Mouse (Mus musculus) liver, embryonic 12.5 days (tissue): Measurements from ENCODE around the gene Gen1. TPM values are rescaled to one million over a fixed set of nuclear protein-coding genes. Genes with fewer than 3 reads are reported as not detected.

Experiments used
- ATAC-seq: fragments of 200-750 bp; cut with Nextera tagmentation; 2 replicates; pipeline ENCODE4 v1.8.0; 2017; ENCODE audit warnings: moderate number of reproducible peaks, mild to moderate bottlenecking, moderate library complexity
- H3K27ac ChIP-seq: fragments of 300-500 bp; sonication (generic); 2 replicates; pipeline ENCODE4 v1.5.1; 2016; ENCODE audit warnings: mild to moderate bottlenecking
- H3K27me3 ChIP-seq: fragments of 300-500 bp; sonication (generic); replicated peaks from 2 replicates; pipeline ENCODE4 v1.6.1; 2016; ENCODE audit warnings: mild to moderate bottlenecking, moderate library complexity
- H3K36me3 ChIP-seq: fragments of 300-500 bp; sonication (generic); 2 replicates; pipeline ENCODE4 v1.6.1; 2016; ENCODE audit warnings: mild to moderate bottlenecking, moderate library complexity
- H3K4me1 ChIP-seq: fragments of 300-500 bp; sonication (generic); 2 replicates; pipeline ENCODE4 v1.6.1; 2016
- H3K4me2 ChIP-seq: fragments of 300-500 bp; sonication (generic); 2 replicates; pipeline ENCODE4 v1.6.1; 2016; ENCODE audit warnings: mild to moderate bottlenecking, moderate library complexity
- H3K4me3 ChIP-seq: fragments of 300-500 bp; sonication (generic); 2 replicates; pipeline ENCODE4 v1.5.1; 2016; ENCODE audit warnings: mild to moderate bottlenecking, moderate library complexity
- H3K9ac ChIP-seq: fragments of 300-500 bp; sonication (generic); 2 replicates; pipeline ENCODE4 v1.6.1; 2016; ENCODE audit warnings: mild to moderate bottlenecking, moderate library complexity
- H3K9me3 ChIP-seq: fragments of 300-500 bp; sonication (generic); replicated peaks from 2 replicates; pipeline ENCODE4 v1.6.1; 2016; ENCODE audit warnings: mild to moderate bottlenecking, moderate library complexity
- WGBS: fragments of 180-500 bp; shearing (Covaris S2); methylation state at CpG from one replicate; pipeline ENCODE4 v1.1.7; 2016; ENCODE audit not compliant: insufficient replicate concordance; 5-methylcytosine and 5-hydroxymethylcytosine counted together
- polyA plus RNA-seq: library from polyadenylated mRNA; unstranded; fragments of >200 nt; fragmentation: Nextera tagmentation; extraction: Ambion mirVana; gene quantifications from 2 replicates; pipeline ENCODE4 v1.2.1, GENCODE M21; 2016

The Gen1 gene
- polyA plus RNA-seq, 1 experiment from 2014 or later, result 16.2 TPM

GRCm38 (mm10) chr12:11267030-11267429 lies 1.4 kb upstream of the Gen1 start:
- peak overlapping the region; percentile 96 for H3K9ac ChIP-seq
- peaks cover 10% of the 10 kb centered on the region for H3K36me3 ChIP-seq
- H3K4me3 ChIP-seq, result peak overlapping the region; percentile 89
- 6% methylated on average over 4 of the region's 4 CpGs for WGBS
- no peaks in the 10 kb centered on the region for H3K9me3 ChIP-seq
- peak overlapping the region; percentile 90 for H3K4me2 ChIP-seq
- H3K27ac ChIP-seq, result peak overlapping the region; percentile 95; the same call in 1 of the 2 replicates
- no peaks in the 10 kb centered on the region for H3K27me3 ChIP-seq
- peaks cover 38% of the 10 kb centered on the region for H3K4me1 ChIP-seq
- no peak for ATAC-seq

GRCm38 (mm10) chr12:11266282-11266985 lies 833 bp upstream of the Gen1 start:
- Histone ChIP-seq H3K27ac (peak overlapping the region; percentile 95), H3K27me3 (no peaks in the 10 kb centered on the region), H3K9me3 (no peaks in the 10 kb centered on the region), H3K4me2 (peak overlapping the region; percentile 90), H3K4me1 (peaks cover 38% of the 10 kb centered on the region), H3K36me3 (peaks cover 7% of the 10 kb centered on the region), H3K4me3 (peak overlapping the region; percentile 89), H3K9ac (peak overlapping the region; percentile 96)
- 2% methylated on average over 48 of the region's 51 CpGs for WGBS
- ATAC-seq, result peak; percentile 61

GRCm38 (mm10) chr12:11264895-11265294 lies 706 bp downstream of the Gen1 start:
- Histone ChIP-seq H3K9ac (peak overlapping the region; percentile 96), H3K27me3 (no peaks in the 10 kb centered on the region), H3K4me1 (peaks cover 38% of the 10 kb centered on the region), H3K36me3 (peaks cover 12% of the 10 kb centered on the region), H3K4me3 (peak overlapping the region; percentile 89), H3K9me3 (no peaks in the 10 kb centered on the region), H3K4me2 (peak overlapping the region; percentile 90), H3K27ac (peak overlapping the region; percentile 95)
- ATAC-seq, result no peak
- 2% methylated on average over 13 of the region's 13 CpGs for WGBS

- no peak overlapping the region for H3K9ac ChIP-seq
- H3K9me3 ChIP-seq, result no peaks in the 10 kb centered on the region
- no peak for ATAC-seq
- H3K27me3 ChIP-seq, result no peaks in the 10 kb centered on the region
- H3K27ac ChIP-seq, result no peak overlapping the region
- H3K4me1 ChIP-seq, result no peaks in the 10 kb centered on the region
- H3K4me2 ChIP-seq, result no peak overlapping the region
- H3K36me3 ChIP-seq, result peaks cover 70% of the 10 kb centered on the region
- WGBS, result 87% methylated on average over 3 of the region's 3 CpGs
- H3K4me3 ChIP-seq, result no peak overlapping the region
Measured at GRCm38 (mm10) chr12:11250322-11250721, 15.3 kb downstream of the Gen1 start.

- Histone ChIP-seq H3K4me2 (no peak overlapping the region), H3K27ac (no peak overlapping the region), H3K9me3 (no peaks in the 10 kb centered on the region), H3K4me3 (no peak overlapping the region), H3K9ac (no peak overlapping the region), H3K27me3 (no peaks in the 10 kb centered on the region), H3K4me1 (no peaks in the 10 kb centered on the region), H3K36me3 (peaks cover 73% of the 10 kb centered on the region)
- WGBS, result 95% methylated on average over 1 of the region's 1 CpGs
- ATAC-seq, result no peak
Measured at GRCm38 (mm10) chr12:11247460-11247859, 18.1 kb downstream of the Gen1 start.

GRCm38 (mm10) chr12:11235996-11236395 lies 29.6 kb downstream of the Gen1 start:
- 39% methylated on average over 2 of the region's 2 CpGs for WGBS
- H3K9me3 ChIP-seq, result no peaks in the 10 kb centered on the region
- no peak overlapping the region for H3K9ac ChIP-seq
- peaks cover 6% of the 10 kb centered on the region for H3K36me3 ChIP-seq
- no peaks in the 10 kb centered on the region for H3K4me1 ChIP-seq
- no peak for ATAC-seq
- no peak overlapping the region for H3K4me2 ChIP-seq
- H3K4me3 ChIP-seq, result no peak overlapping the region
- H3K27ac ChIP-seq, result no peak overlapping the region
- H3K27me3 ChIP-seq, result no peaks in the 10 kb centered on the region

- H3K36me3 ChIP-seq, result no peaks in the 10 kb centered on the region
- no peaks in the 10 kb centered on the region for H3K9me3 ChIP-seq
- no peak for ATAC-seq
- H3K27me3 ChIP-seq, result no peaks in the 10 kb centered on the region; the same call in 1 of the 2 replicates
- 32% methylated on average over 2 of the region's 2 CpGs for WGBS
- H3K4me2 ChIP-seq, result no peak overlapping the region
- no peak overlapping the region for H3K4me3 ChIP-seq
- H3K9ac ChIP-seq, result no peak overlapping the region
- H3K4me1 ChIP-seq, result no peaks in the 10 kb centered on the region
- H3K27ac ChIP-seq, result no peak overlapping the region
Measured at GRCm38 (mm10) chr12:11230267-11230666, 35.3 kb downstream of the Gen1 start.

GRCm38 (mm10) chr12:11226529-11227268 lies 38.9 kb downstream of the Gen1 start:
- ATAC-seq, result no peak
- H3K9ac ChIP-seq, result no peak overlapping the region
- no peak overlapping the region for H3K4me2 ChIP-seq
- H3K27me3 ChIP-seq, result no peaks in the 10 kb centered on the region; the same call in 1 of the 2 replicates
- no peaks in the 10 kb centered on the region for H3K9me3 ChIP-seq
- H3K36me3 ChIP-seq, result no peaks in the 10 kb centered on the region
- H3K4me3 ChIP-seq, result no peak overlapping the region
- WGBS, result 48% methylated on average over 5 of the region's 5 CpGs
- no peaks in the 10 kb centered on the region for H3K4me1 ChIP-seq
- no peak overlapping the region for H3K27ac ChIP-seq

GRCm38 (mm10) chr12:11226123-11226522 lies 39.5 kb downstream of the Gen1 start:
- no peaks in the 10 kb centered on the region for H3K36me3 ChIP-seq

GRCm38 (mm10) chr12:11224722-11225121 lies 40.9 kb downstream of the Gen1 start:
- ATAC-seq, result no peak
- WGBS, result 27% methylated on average over 5 of the region's 5 CpGs
- no peak overlapping the region for H3K27ac ChIP-seq
- H3K4me2 ChIP-seq, result no peak overlapping the region
- H3K9me3 ChIP-seq, result no peaks in the 10 kb centered on the region
- H3K4me3 ChIP-seq, result no peak overlapping the region
- H3K36me3 ChIP-seq, result no peaks in the 10 kb centered on the region
- H3K27me3 ChIP-seq, result no peaks in the 10 kb centered on the region; the same call in 1 of the 2 replicates
- H3K9ac ChIP-seq, result no peak overlapping the region
- no peaks in the 10 kb centered on the region for H3K4me1 ChIP-seq

More at GRCm38 (mm10) chr12:11226123-11226522, 39.5 kb downstream of the Gen1 start:
- 13% methylated on average over 1 of the region's 1 CpGs for WGBS
- H3K27me3 ChIP-seq, result no peaks in the 10 kb centered on the region; the same call in 1 of the 2 replicates
- no peak overlapping the region for H3K9ac ChIP-seq
- H3K9me3 ChIP-seq, result no peaks in the 10 kb centered on the region
- H3K4me3 ChIP-seq, result no peak overlapping the region
- H3K4me1 ChIP-seq, result no peaks in the 10 kb centered on the region
- H3K4me2 ChIP-seq, result no peak overlapping the region
- no peak overlapping the region for H3K27ac ChIP-seq
- no peak for ATAC-seq

GRCm38 (mm10) chr12:11223090-11223489 lies 42.5 kb downstream of the Gen1 start:
- 59% methylated on average over 10 of the region's 10 CpGs for WGBS
- no peak for ATAC-seq
- H3K4me2 ChIP-seq, result no peak overlapping the region

GRCm38 (mm10) chr12:11222566-11222965 lies 43.0 kb downstream of the Gen1 start:
- Histone ChIP-seq H3K9me3 (no peaks in the 10 kb centered on the region), H3K4me3 (no peak overlapping the region), H3K9ac (no peak overlapping the region), H3K27ac (no peak overlapping the region), H3K4me1 (no peaks in the 10 kb centered on the region), H3K36me3 (no peaks in the 10 kb centered on the region), H3K4me2 (no peak overlapping the region), H3K27me3 (no peaks in the 10 kb centered on the region)
- no peak for ATAC-seq
- 49% methylated on average over 3 of the region's 3 CpGs for WGBS

More at GRCm38 (mm10) chr12:11223090-11223489, 42.5 kb downstream of the Gen1 start:
- Histone ChIP-seq H3K9ac (no peak overlapping the region), H3K4me3 (no peak overlapping the region), H3K36me3 (no peaks in the 10 kb centered on the region), H3K27me3 (no peaks in the 10 kb centered on the region), H3K27ac (no peak overlapping the region), H3K9me3 (no peaks in the 10 kb centered on the region), H3K4me1 (no peaks in the 10 kb centered on the region)
